Mouse (Mus musculus) cerebellum, adult 11-12 months (tissue): Measurements from ENCODE around the gene Gstp2.

ENCODE experiments used
- DNase-seq: peaks from one replicate; pipeline ENCODE4 v3.0.0; 2022

Gene Gstp2

DNA sequence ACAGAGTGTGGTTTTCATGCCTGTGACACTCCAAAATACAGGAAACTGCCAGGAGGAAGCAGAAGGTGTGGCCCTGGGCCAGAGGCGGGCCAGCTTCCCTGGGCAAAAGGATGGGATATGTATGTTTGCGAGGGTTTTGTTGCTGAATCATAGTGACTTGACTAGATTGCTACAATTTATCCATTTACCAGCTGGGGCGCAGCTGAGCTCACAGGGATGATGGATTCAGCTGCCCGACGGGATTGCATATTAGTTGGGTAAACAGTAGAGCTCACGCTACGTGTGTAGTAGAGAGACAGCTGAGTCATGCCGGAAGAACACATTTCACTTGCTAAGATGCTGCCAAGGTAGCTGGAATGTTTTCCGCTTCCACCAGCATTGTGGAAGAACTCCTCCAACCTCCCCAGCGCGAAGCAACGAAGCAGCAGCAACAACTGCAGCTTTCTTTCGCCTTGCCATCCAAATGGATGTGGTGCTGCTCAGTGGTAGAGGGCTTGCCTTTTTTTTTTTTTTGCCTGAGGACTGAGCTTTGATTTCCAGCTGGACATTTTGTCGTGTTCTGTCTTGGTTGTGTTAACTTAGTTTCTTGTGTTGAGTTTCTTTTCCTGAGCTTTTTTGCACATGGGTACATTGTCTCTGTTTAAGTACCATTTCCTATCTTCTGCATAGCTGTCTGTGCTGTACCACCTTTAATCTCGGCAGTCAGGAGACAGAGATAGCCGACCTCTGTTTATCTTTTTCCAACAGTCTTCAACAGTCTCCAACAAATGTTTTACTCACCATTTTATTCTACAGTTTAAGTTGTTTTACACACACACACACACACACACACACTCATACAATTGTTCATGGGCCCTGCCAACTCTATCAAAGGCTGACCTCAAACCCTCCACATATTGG, at the start of gene Gstp2:
Gstp2 (minus strand) TSS at position 58 of the 900 bp plus-strand sequence.
- peak; percentile 84 for DNase-seq

DNA sequence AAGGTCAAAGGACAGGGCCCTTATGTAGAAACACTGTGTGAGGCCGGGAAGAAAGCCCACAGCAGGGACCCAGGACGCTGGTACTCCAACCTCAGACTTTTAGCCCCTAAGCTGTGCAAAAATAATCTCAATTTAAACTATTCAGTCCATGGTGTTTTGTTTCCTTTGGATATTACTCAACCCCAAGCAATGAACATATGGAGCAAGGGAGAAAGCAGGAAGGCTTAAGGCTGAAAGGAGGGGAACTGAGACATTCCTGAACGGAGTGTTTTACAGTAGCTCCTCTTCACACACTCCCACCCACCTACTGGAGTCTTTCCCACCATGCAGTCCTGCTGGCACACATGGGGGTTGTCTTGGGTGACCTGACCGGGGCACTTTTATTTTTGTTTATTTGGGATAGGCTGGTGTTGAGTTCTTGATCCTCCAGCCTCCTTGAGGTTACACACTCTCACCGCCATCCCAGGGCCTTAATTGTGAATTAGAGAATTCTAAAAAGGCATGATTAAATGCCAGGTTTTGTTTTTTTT, 49.0 kb upstream of the Gstp2 start:
- DNase-seq: peak; percentile 48

DNA sequence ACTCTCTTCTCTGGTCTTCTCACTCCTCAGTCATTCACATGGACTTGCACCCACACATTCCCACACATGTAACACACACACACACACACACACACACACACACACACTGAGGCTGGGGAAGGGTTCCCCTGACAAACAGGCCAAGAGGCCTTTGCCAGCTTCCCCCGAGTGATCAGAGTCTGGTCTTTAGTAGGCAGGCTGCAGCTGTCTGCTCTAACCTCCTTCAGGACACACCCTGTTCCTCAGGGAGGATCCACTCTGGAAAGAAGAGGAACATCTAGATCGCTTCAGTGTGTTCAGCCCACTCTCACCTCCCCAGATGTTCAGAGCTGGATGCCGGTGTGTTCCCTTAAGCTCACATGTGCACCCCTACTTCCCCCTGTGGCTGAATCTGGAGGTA, 48.5 kb upstream of the Gstp2 start:
- peak; percentile 36 for DNase-seq

DNA sequence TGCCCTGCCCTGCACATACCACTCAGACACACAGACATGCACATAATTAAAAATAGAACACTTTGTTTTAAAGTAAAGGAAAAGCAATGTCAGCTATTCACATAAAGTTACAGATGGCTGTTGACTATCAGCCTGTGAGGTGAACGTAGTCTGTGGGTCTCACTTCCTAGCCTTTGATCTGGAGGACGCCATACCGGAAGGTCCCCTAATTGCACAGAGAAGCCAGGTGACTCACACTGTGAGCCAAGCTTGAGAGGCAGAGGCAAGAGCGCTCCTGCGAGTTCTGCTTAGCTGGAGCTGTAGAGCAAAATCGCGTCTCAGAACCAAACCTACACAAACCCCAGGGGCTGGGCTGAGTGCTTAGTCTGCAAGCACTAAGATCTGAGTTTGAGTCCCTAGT, 47.9 kb upstream of the Gstp2 start:
- no peak for DNase-seq

DNA sequence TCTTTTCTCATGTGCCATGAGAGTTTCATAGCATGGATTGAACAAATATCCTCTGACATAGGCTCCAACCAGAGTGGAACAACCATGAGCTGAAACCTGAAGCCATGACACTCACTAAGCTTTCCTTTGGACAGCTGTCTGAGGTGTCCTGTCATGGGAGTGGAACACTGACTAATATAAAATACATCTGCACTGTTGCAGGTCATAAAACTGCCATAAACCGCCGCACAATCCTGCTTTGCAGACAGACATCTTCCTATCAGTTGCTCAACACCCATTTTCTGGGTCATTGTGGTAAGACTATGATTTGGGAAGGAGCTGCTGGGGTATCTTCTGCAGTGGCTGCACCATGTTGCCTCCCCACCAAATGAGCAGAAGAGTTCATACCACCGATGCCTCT, 46.9 kb upstream of the Gstp2 start:
- DNase-seq: no peak

DNA sequence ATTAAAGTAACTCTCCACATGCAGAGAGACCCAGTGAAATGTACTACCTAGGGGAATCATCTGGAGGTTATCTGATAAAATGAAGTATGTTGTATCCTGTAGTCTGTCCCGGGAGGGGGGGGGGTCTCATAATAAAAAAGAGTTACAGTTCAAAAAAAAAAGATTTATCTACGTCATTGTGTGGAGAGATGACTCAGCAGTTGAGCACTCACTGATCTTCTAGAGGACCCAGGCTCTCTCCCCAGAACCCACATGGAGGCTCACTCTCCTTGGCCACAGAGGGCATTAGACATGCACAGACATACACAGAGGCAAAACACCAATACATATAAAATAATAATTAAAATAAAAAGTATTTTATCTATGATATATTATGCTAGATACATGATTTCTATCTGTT, 45.6 kb upstream of the Gstp2 start:
- DNase-seq: no peak

DNA sequence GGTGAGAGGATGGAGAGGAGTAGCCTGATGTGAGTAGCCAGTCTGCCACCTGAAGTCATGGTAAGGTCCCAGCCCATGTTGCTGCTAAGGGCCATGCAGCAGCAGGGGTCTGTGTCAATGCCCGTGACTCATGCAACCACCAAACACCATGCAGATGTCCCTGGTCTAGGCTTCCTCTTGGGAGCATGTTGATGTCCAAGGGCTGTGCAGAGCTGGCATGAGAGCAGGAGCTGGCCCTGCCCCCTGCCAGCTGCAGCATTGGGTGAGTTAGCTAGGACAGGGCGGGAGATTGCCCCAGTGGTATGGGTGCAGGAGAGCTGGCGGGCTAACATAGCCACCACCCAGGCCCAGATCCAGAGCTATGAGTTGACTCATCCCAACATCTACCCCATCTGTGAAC, 44.6 kb upstream of the Gstp2 start:
- no peak for DNase-seq

DNA sequence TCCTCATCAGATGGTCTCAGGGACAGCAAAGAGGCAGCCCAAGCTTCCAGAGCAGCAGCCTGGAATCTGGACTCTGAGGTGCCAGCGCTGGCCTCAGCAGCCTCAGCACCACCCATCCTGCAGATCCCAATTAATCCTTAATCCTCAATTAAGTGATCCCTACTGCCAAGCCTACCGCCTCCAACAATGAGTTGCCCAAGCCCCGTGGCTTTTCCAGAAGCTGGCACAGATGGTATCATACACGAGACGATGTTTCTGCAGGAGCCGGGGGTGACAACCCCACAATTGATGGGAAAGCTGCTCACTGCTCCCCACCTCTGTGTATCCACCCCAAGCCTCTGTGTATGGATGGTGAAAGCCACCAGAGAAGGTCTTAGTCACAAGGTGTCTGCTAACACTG, 43.3 kb upstream of the Gstp2 start:
- peak; percentile 11 for DNase-seq

DNA sequence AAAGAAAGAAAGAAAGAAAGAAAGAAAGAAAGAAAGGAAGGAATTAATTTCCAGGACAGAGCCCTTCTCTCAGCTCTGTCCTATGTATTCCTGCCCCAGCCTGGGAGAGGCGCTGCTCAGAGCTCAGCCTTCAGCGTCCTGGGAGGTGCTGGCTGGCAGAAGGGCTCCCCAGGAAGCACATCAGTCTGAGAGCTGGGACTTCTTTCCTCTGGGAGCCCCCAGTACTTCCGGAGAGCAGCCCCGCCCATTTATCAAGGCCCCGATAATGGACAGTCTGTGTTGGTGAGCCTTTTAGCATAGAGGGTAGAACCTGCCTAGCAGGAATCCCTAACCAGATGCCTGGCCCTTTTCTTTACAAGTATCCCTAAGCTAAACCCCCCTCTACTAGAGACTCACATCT, 42.3 kb upstream of the Gstp2 start:
- peak; percentile 5 for DNase-seq

DNA sequence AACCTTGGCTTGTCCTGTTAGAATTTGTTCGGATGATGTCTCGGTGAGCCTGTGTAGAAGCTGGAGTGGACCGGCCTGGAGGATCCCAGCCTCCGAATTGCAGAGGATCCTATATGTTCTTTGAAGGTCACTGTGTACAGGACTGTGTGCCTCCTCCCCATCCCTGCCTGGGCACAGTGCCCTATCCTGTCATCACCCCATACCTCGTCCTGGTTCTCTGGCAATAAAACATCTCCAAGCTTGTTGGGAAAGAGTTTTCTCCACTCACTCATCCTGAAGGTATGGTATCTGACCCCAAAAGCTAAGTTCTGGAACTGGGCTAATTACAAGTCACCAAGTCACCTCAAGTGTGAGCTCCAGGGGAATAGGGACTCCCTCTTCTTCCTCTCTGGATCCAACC, 41.3 kb upstream of the Gstp2 start:
- peak; percentile 23 for DNase-seq

DNA sequence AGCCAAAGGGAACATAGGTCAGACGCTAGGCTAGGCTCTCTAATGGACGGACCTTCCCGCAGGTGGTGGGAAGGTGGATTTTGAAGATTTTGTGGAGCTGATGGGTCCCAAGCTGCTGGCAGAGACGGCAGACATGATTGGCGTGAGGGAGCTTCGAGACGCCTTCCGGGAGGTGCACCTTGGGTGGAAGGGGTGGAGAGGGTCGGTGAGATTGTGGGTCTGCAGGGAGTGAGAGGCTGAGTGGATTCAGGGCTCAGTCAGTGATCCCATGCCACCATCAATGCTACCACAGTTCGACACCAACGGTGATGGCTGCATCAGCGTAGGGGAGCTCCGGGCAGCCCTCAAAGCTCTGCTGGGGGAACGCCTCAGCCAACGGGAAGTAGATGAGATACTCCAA, 40.3 kb upstream of the Gstp2 start:
- DNase-seq: peak; percentile 27

DNA sequence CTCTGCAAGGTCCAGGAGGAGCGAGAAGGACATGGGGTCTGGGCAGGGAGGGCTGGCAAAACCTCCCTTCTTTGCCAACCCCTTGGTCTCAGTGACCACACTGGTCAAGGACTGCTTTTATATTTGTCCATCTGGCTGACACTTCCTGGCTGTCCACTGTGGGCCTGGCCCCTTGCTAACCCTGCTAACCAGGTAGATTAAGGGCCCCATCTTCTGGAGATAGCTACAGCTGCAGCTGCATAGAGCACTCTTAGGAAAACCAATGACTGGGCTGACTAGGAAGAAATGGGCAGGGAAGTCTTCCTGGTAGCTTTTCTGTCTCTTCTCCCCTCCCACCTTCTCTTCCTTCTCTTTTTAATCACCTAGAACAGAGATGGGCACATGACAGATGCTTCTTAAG, 39.2 kb upstream of the Gstp2 start:
- peak; percentile 36 for DNase-seq

DNA sequence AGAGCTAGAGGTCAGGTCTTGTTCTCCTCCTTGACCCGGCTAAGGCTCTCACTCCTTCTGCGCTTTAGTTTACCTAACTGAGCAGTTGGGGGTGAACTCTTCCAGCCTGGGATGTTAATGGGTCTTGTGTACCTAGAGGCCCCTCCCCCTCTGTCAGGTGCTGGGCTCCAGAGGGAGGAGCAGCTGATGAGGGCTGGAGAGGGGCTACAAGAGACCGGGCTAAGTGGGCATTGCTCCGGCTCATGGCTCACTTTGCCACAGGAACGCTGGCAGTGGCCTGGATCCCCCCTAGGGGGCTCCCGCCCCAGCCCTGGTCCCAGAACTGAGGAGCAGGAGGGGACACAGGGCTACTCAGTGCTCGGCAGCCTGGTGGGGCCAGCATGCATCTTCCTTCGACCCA, 38.0 kb upstream of the Gstp2 start:
- DNase-seq: no peak

DNA sequence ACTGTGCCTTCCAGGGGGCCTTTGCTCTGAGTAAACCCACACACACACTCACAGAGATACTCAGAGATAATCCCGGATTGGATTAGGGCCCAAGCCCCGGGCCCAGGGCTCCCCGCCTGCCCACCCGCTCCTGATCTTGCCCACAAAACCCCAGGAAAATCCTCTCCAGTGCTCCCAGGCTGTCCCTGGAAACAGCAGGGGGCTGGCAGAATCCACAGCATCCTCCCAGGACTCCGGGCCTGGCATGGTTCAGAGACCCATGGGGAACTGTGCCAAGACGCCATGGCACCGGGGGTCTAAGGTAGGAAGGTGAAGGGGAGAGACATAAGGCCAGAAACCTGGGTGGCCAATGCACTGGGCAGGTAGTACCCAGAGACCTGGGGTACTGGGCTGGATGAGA, 37.5 kb upstream of the Gstp2 start:
- peak; percentile 62 for DNase-seq

DNA sequence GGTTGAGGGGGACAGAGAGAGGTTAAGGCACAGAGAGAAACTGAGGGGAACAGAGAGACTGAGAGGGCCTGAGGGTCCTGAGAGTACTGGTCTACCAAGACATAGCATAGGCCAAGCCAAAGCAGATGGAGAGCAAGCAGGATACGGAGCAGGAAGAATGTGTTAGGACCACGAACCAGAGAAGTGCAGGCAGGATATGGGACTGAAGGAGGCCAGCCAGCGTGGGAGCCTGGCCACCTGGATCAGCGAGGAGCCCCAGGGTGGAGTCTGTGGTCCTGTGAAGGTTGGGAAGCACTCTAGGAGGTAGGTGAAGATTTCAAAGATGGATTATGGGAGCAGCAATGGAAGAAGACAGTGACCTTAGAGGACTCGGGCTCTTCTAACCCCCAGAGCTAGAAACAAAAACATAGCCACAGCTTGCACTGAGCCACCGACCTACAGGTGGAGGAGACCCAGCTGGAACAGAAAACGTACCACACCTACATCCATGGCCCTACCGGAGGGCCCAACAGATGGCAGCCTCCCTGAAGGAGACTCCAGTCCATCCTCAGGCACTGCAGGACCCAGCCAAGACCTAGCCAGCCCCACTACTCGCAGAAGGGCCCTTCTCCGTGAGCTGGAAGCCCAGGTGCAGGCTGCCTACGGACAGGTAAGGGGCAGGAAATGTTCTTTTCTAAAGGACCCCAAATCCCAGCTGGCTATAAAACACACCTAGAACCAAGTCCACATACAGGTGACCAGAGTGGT, 36.6 kb upstream of the Gstp2 start:
- peak; percentile 57 for DNase-seq

DNA sequence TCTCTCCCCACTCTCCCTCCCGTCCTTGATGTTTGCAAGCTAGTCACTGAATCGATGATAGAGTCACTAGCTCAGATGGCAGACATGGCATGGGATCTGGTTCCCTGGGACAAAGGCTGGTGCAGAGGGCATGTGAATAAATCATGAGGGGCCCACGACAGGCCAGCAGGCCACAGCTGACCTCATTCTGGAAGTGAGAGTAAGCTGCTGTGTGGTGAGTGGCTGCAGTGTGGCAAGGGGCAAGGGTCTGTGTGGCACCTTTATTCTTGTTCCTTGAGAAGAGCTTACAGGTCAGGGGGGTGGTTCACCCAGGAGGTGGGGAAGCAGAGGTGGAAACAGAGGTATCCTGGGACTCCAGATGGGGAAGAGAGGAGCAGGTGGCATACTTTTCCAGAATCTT, 35.6 kb upstream of the Gstp2 start, which contains the start of gene Cabp2:
Cabp2 (plus strand) TSS at position 185 of the 400 bp plus-strand sequence.
- DNase-seq: peak; percentile 33

DNA sequence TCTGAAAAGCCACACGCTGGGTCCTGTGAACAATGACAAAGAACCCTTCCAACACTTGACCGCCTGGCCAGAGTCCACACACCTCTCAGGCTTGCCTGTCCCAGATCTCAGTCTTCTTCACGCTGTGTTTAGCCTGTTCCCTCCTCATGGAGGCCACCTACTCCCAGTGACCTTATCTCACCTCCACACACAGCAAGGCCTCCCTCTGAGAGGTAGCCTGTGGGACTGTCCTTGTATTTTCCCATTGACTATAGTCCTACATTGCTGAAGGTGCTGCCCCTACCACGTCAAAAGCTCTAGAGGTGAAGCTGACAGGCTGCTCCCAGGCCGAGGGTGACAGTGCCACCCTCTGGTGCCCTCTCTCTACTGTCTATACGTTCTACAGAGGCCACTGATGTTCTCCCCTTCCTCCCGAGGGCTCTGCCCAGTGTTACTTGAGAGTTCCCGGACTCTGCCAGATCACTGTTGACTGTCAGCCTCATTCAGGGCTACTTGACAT, 34.7 kb upstream of the Gstp2 start:
- DNase-seq: peak; percentile 94

DNA sequence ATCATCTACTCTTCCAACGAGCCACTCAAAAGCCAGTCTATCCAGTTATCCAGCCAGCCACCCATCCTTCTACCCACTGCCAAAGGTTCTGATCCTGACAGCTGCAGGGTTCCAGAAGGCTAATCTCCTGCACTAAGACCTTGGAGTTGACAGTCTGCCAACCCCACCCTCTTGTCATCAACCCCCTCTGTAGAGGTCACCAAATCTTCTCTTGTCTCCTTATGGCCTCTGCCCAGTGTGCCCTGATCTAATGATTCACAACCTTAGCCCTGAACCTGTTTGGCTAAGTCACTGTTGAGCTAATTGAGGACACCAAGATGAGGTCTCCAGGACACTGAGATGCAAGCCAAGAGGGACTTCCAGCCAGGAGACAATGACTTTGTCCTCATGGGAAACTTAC, 33.8 kb upstream of the Gstp2 start:
- peak; percentile 54 for DNase-seq

DNA sequence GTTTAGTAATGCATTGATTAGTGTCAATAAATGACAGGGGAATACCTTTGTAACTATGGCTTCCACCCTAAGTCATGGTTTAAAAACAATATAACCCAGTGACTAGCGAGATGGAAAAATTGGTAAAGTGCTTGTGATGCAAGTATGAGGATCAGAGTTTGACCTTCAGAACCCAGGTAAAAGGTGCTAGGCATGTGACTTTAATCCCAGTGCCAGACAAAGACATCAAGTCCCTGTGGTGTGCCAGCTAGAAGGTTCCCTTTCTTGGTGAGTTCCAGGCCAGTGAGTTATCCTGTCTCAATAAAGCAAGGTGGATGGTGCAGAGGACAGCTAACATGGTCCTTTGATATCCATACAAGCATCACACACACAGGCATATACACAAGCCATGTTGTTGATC, 29.7 kb upstream of the Gstp2 start:
- DNase-seq: no peak

DNA sequence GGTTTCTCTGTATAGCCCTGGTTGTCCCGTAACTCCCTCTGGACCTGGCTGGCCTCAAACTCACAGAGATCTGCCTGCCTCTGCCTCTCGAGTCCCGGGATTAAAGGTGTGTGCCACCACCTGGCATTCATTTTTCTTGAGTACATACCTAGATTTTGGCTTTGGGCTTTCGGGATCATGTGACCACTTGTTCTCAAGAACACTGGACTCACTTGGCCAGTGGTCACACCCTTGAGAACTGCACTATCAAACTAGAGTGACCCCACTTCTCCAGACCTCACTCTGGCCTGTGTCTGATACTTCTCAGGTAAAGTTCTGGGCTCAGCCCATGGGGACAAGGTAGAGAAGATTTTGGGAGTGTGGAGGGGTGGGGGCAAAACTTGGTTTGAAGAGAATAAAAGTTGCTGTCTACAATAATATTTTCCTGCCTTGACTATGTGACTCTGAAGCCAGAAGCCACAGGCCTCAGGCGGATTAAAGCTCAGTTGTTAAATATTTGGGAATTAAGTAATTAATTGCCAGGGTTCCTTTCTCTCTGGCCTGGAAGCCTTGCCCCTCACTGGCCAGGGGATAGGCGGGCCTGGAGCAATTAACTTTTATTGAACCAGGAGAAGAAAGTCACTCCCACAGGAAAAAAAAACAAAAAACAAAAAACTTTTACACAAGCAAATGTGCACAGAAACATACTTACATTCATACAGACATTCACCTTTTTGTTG, 27.0 kb upstream of the Gstp2 start:
- peak; percentile 10 for DNase-seq

DNA sequence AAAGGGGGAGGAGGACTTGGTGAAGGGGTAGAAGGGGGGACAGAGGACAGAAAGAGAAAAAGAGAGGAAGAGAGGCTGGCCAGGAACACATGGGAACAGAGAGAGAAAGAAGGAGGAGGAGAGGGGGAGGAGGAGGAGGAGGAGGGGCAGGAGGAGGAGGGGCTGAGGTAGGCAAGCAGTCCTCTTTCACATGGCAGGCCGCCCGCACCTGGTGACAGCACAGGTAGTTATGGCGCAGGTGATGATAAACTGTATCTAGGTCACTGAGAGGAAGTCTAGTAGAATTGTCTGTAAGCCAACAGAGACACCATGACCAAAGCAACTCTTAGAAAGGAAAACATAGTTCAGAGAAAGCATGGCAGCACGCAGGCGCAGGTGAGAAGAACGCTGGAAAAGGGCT, 25.6 kb upstream of the Gstp2 start:
- DNase-seq: peak; percentile 50

DNA sequence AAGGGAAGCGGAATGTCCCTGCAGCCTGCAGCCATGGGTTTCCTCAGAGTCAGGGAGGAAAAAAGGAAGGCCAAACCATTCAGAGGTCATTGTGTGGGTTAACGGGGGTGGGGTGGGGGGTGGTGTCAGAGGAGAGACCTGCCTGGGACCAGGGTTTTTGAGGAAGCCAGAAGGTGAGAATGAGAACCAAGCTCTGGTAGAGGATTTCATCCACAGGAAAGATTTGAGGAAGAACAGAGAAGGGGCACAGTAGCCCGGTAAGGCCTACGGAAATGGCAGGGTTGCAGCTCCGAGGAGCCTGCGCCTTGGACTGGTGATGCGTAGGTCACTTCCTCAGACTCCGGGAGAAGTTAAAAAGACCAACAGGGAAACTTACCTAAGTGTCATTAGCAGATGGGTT, 24.9 kb upstream of the Gstp2 start:
- no peak for DNase-seq

DNA sequence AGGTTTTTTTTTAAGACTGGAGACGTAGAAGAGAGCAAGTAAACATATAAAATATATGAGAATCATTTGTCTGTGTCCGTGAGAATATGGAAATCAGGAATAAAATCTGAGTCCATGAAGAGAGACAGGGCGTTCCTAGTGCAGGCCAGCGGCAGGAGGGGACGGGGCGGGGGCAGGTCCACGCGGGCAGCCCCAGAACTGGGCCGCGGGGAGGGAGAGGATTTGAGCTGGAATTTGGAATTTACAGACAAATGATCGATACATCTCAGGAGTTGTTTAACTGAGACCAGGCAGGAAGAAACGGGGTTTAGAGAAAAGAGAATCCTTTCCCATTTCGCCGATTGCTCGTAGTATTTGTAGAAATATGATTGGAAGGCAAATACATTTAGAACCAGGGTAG, 24.5 kb upstream of the Gstp2 start:
- DNase-seq: no peak
